Mouse (Mus musculus): Measurements from ENCODE around the gene Nat14. TPM values are rescaled to one million over a fixed set of nuclear protein-coding genes. Genes with fewer than 3 reads are reported as not detected.
A peak's percentile ranks its signal among the peaks of the same experiment; 100 is the strongest.

Nat14 gene
- total RNA-seq, 1 experiment: 1.7 TPM

DNA sequence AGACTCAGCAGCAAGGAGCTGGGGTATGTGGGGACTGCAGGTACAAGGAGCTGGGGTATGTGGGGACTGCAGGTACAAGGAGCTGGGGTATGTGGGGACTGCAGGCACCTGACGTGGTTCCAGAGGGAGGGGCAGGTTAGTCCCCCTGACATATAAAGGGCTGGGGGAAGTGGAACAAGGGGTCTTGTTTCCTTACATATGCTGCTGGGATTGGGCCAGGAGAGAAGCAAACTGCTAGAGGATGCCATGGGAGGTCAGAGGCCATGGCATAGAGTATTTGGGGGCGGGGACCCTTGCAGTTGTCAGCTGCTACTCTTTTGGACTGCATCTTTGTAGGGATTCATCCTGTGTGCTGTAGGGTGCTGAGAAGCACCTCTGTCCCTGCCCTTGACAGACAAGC, 4.3 kb upstream of the Nat14 start:
- Histone ChIP-seq H3K4me1 (ENCODE audit: control insufficient read depth in 2 of 2, insufficient read depth in 2 of 2, low read length in 2 of 2, poor library complexity in 1 of 2) (peaks cover 2 to 31% of the 10 kb centered on the region in 2 experiments; a peak in 2 of 4 replicates), H3K9ac (ENCODE audit: insufficient read depth, low read depth, low read length, poor library complexity, severe bottlenecking) (no peak overlapping the region), H3K4me3 (ENCODE audit: insufficient read depth in 1 of 2, low read depth in 1 of 2, low read length in 2 of 2, poor library complexity in 1 of 2, severe bottlenecking in 1 of 2) (no peak overlapping the region), H3K9me3 (ENCODE audit: control insufficient read depth, insufficient read depth, low read depth, low read length) (no peaks in the 10 kb centered on the region), H3K27ac (ENCODE audit: insufficient read depth, low read depth, low read length, poor library complexity, severe bottlenecking) (no peak overlapping the region), H3K36me3 (ENCODE audit: control insufficient read depth, insufficient read depth, low read length, poor library complexity, severe bottlenecking) (peaks cover 8% of the 10 kb centered on the region; the same call in 1 of the 2 replicates)
- in situ Hi-C loops (cut with MboI; ENCODE audit: low sequenced_read_pairs in 2 of 2, unreplicated experiment in 2 of 2): loop anchor here in 1 of 2 experiments (10.0 kb wide), 1 partner anchor 373 kb away; the partner anchor contains the start of gene Syt5
- DNase-seq (ENCODE audit: low read depth, low spot score): no peak
- TF ChIP-seq MAFK (IDR thresholded peaks at IDR 0.05; ENCODE audit: insufficient read depth, low read depth, low read length): no peak
- TF ChIP-seq CHD2 (IDR thresholded peaks at IDR 0.05; ENCODE audit: low read depth, low read length): no peak
- TF ChIP-seq ZNF384 (IDR thresholded peaks at IDR 0.05; ENCODE audit: low read depth, low read length): no peak
- no peak for TF ChIP-seq ZC3H11A (IDR thresholded peaks at IDR 0.05; ENCODE audit: borderline replicate concordance, low read depth, low read length)
- TF ChIP-seq HCFC1 (IDR thresholded peaks at IDR 0.05; ENCODE audit: borderline replicate concordance, insufficient read depth, low read length): no peak

DNA sequence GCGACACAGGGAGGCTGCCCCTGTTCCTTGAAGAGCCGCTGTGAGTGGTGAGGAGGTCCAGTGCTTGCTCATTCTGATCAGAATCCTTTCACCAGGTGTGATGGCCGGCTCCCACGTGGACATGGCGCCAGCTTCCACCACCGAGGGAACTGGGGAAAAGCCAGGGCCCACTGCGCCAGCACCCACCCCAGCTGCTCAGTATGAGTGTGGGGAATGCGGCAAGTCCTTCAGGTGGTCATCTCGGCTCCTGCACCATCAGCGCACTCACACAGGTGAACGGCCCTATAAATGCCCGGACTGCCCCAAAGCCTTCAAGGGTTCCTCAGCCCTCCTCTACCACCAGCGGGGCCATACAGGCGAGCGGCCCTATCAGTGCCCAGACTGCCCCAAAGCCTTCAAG, 3.1 kb upstream of the Nat14 start:
- H3K36me3 ChIP-seq (ENCODE audit: control insufficient read depth, insufficient read depth, low read length, poor library complexity, severe bottlenecking): peaks cover 8% of the 10 kb centered on the region; the same call in 1 of the 2 replicates
- TF ChIP-seq HCFC1 (IDR thresholded peaks at IDR 0.05; ENCODE audit: borderline replicate concordance, insufficient read depth, low read length) (no peak), ZNF384 (IDR thresholded peaks at IDR 0.05; ENCODE audit: low read depth, low read length) (no peak), ZC3H11A (IDR thresholded peaks at IDR 0.05; ENCODE audit: borderline replicate concordance, low read depth, low read length) (no peak), MAFK (IDR thresholded peaks at IDR 0.05; ENCODE audit: insufficient read depth, low read depth, low read length) (no peak), CHD2 (IDR thresholded peaks at IDR 0.05; ENCODE audit: low read depth, low read length) (no peak)
- in situ Hi-C loops (cut with MboI; ENCODE audit: low sequenced_read_pairs in 2 of 2, unreplicated experiment in 2 of 2): loop anchor here in 1 of 2 experiments (10.0 kb wide), 1 partner anchor 374 kb away; the partner anchor contains the start of gene Syt5
- H3K4me3 ChIP-seq (ENCODE audit: insufficient read depth in 1 of 2, low read depth in 1 of 2, low read length in 2 of 2, poor library complexity in 1 of 2, severe bottlenecking in 1 of 2): peak overlapping the region in 1 of 2 experiments; percentile 25; a peak in 1 of 4 replicates
- no peak overlapping the region for H3K9ac ChIP-seq (ENCODE audit: insufficient read depth, low read depth, low read length, poor library complexity, severe bottlenecking)
- H3K4me1 ChIP-seq (ENCODE audit: control insufficient read depth in 2 of 2, insufficient read depth in 2 of 2, low read length in 2 of 2, poor library complexity in 1 of 2): peaks cover 4 to 36% of the 10 kb centered on the region in 2 experiments; a peak in 3 of 4 replicates
- no peak overlapping the region for H3K27ac ChIP-seq (ENCODE audit: insufficient read depth, low read depth, low read length, poor library complexity, severe bottlenecking)
- no peak for DNase-seq (ENCODE audit: low read depth, low spot score)
- no peaks in the 10 kb centered on the region for H3K9me3 ChIP-seq (ENCODE audit: control insufficient read depth, insufficient read depth, low read depth, low read length)

DNA sequence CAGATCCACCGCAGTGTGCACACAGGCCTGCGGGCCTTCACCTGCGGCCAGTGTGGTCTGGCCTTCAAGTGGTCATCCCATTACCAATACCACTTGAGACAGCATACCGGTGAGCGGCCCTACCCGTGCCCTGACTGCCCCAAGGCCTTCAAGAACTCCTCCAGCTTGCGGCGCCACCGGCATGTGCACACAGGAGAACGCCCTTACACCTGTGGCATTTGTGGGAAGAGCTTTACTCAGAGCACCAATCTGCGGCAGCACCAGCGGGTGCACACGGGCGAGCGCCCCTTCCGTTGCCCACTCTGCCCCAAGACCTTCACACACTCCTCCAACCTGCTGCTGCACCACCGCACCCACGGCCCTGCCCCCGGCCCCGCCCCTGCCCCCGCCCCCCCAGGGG, 2.7 kb upstream of the Nat14 start:
- in situ Hi-C loops (cut with MboI; ENCODE audit: low sequenced_read_pairs in 2 of 2, unreplicated experiment in 2 of 2): loop anchor here in 1 of 2 experiments (10.0 kb wide), 1 partner anchor 374 kb away; the partner anchor contains the start of gene Syt5
- Histone ChIP-seq H3K4me1 (ENCODE audit: control insufficient read depth in 2 of 2, insufficient read depth in 2 of 2, low read length in 2 of 2, poor library complexity in 1 of 2) (peaks cover 4 to 39% of the 10 kb centered on the region in 2 experiments; a peak in 3 of 4 replicates), H3K4me3 (ENCODE audit: insufficient read depth in 1 of 2, low read depth in 1 of 2, low read length in 2 of 2, poor library complexity in 1 of 2, severe bottlenecking in 1 of 2) (peak overlapping the region in 1 of 2 experiments; percentile 25; a peak in 1 of 4 replicates), H3K9ac (ENCODE audit: insufficient read depth, low read depth, low read length, poor library complexity, severe bottlenecking) (0 out of 2 replicates have a peak overlapping the region, but pooled peaks have one; percentile 10), H3K9me3 (ENCODE audit: control insufficient read depth, insufficient read depth, low read depth, low read length) (no peaks in the 10 kb centered on the region), H3K36me3 (ENCODE audit: control insufficient read depth, insufficient read depth, low read length, poor library complexity, severe bottlenecking) (peaks cover 8% of the 10 kb centered on the region; the same call in 1 of the 2 replicates), H3K27ac (ENCODE audit: insufficient read depth, low read depth, low read length, poor library complexity, severe bottlenecking) (no peak overlapping the region)
- TF ChIP-seq HCFC1 (IDR thresholded peaks at IDR 0.05; ENCODE audit: borderline replicate concordance, insufficient read depth, low read length): no peak
- no peak for TF ChIP-seq MAFK (IDR thresholded peaks at IDR 0.05; ENCODE audit: insufficient read depth, low read depth, low read length)
- TF ChIP-seq ZNF384 (IDR thresholded peaks at IDR 0.05; ENCODE audit: low read depth, low read length): no peak
- no peak for TF ChIP-seq CHD2 (IDR thresholded peaks at IDR 0.05; ENCODE audit: low read depth, low read length)
- TF ChIP-seq ZC3H11A (IDR thresholded peaks at IDR 0.05; ENCODE audit: borderline replicate concordance, low read depth, low read length): no peak
- no peak for DNase-seq (ENCODE audit: low read depth, low spot score)

DNA sequence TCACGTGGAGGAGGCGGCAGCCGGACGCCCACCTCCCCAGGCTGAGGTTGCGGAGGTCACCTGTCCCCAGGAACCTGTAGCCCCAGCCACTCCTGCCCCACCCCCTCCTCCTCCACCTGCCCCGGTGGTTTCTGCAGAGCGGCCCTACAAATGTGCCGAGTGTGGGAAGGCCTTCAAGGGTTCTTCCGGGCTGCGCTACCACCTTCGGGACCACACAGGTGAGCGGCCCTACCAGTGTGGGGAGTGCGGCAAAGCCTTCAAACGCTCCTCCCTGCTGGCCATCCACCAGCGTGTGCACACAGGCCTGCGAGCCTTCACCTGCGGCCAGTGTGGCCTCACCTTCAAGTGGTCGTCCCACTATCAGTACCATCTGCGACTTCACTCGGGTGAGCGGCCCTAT, 1.9 kb upstream of the Nat14 start:
- peaks cover 8% of the 10 kb centered on the region; the same call in 1 of the 2 replicates for H3K36me3 ChIP-seq (ENCODE audit: control insufficient read depth, insufficient read depth, low read length, poor library complexity, severe bottlenecking)
- in situ Hi-C loops (cut with MboI; ENCODE audit: low sequenced_read_pairs in 2 of 2, unreplicated experiment in 2 of 2): loop anchor here in 1 of 2 experiments (10.0 kb wide), 1 partner anchor 375 kb away; the partner anchor contains the start of gene Syt5
- H3K9ac ChIP-seq (ENCODE audit: insufficient read depth, low read depth, low read length, poor library complexity, severe bottlenecking): peak overlapping the region; percentile 57
- no peaks in the 10 kb centered on the region for H3K9me3 ChIP-seq (ENCODE audit: control insufficient read depth, insufficient read depth, low read depth, low read length)
- DNase-seq (ENCODE audit: low read depth, low spot score): no peak
- peaks cover 4 to 43% of the 10 kb centered on the region in 2 experiments; a peak in 3 of 4 replicates for H3K4me1 ChIP-seq (ENCODE audit: control insufficient read depth in 2 of 2, insufficient read depth in 2 of 2, low read length in 2 of 2, poor library complexity in 1 of 2)
- peak overlapping the region; percentile 49 to 51 for H3K4me3 ChIP-seq (ENCODE audit: insufficient read depth in 1 of 2, low read depth in 1 of 2, low read length in 2 of 2, poor library complexity in 1 of 2, severe bottlenecking in 1 of 2)
- H3K27ac ChIP-seq (ENCODE audit: insufficient read depth, low read depth, low read length, poor library complexity, severe bottlenecking): no peak overlapping the region
- no peak for TF ChIP-seq ZC3H11A (IDR thresholded peaks at IDR 0.05; ENCODE audit: borderline replicate concordance, low read depth, low read length)
- TF ChIP-seq CHD2 (IDR thresholded peaks at IDR 0.05; ENCODE audit: low read depth, low read length): no peak
- TF ChIP-seq HCFC1 (IDR thresholded peaks at IDR 0.05; ENCODE audit: borderline replicate concordance, insufficient read depth, low read length): no peak
- no peak for TF ChIP-seq MAFK (IDR thresholded peaks at IDR 0.05; ENCODE audit: insufficient read depth, low read depth, low read length)
- no peak for TF ChIP-seq ZNF384 (IDR thresholded peaks at IDR 0.05; ENCODE audit: low read depth, low read length)

Measured in ES-E14 (cell line).